Mouse (Mus musculus): ENCODE results near the gene Rrp7a. TPM values are rescaled to one million over a fixed set of nuclear protein-coding genes. Genes with fewer than 3 reads are reported as not detected.

Gene Rrp7a
- polyA plus RNA-seq (2012; rRNA removed) = 86.8 and 104 TPM in 2 replicates

- Histone ChIP-seq H3K36me3 (ENCODE audit: control insufficient read depth, insufficient read depth, low read length) (peaks cover 30% of the 10 kb centered on the region), H3K4me1 (ENCODE audit: control insufficient read depth, insufficient read depth, insufficient read length) (no peaks in the 10 kb centered on the region; the same call in 1 of the 2 replicates), H3K4me3 (ENCODE audit: extremely low read depth, insufficient read depth, insufficient read length) (peak within 1 kb of the TSS; percentile 90), H3K27ac (ENCODE audit: insufficient read depth, low read length) (peak within 1 kb of the TSS; percentile 78), H3K27me3 (ENCODE audit: control insufficient read depth, insufficient read depth, low read length) (no peaks in the 10 kb centered on the region)
- peak; percentile 45 to 82 for DNase-seq (ENCODE audit: low read depth in 1 of 2, low spot score in 2 of 2)
- TF ChIP-seq CTCF (IDR thresholded peaks at IDR 0.05; ENCODE audit: extremely low read depth, insufficient read depth, insufficient read length, insufficient replicate concordance) (no peak), POLR2A (IDR thresholded peaks at IDR 0.05; ENCODE audit: low read depth, low read length) (peak; percentile 24; the same call in 1 of the 2 replicates)
- WGBS = 3% methylated on average over 32 of the region's 32 CpGs
Measured at GRCm38 (mm10) chr15:83122566-83123145, at the start of gene Rrp7a. Gene Rrp7a (minus strand): TSS chr15:83122801.

GRCm38 (mm10) chr15:83171712-83172481 lies 49.3 kb upstream of the Rrp7a start:
- peak; percentile 38 for TF ChIP-seq POLR2A (IDR thresholded peaks at IDR 0.05; ENCODE audit: low read depth, low read length)
- no peak for TF ChIP-seq CTCF (IDR thresholded peaks at IDR 0.05; ENCODE audit: extremely low read depth, insufficient read depth, insufficient read length, insufficient replicate concordance)
- under 1% methylated on average over 67 of the region's 67 CpGs for WGBS
- peak overlapping the region; percentile 78 for H3K4me3 ChIP-seq (ENCODE audit: extremely low read depth, insufficient read depth, insufficient read length)
- peak overlapping the region; percentile 97 for H3K27ac ChIP-seq (ENCODE audit: insufficient read depth, low read length)
- peak; percentile 95 for DNase-seq (ENCODE audit: low read depth in 1 of 2, low spot score in 2 of 2)
- peaks cover 13% of the 10 kb centered on the region; the same call in 1 of the 2 replicates for H3K4me1 ChIP-seq (ENCODE audit: control insufficient read depth, insufficient read depth, insufficient read length)
- H3K36me3 ChIP-seq (ENCODE audit: control insufficient read depth, insufficient read depth, low read length) = no peaks in the 10 kb centered on the region
- no peaks in the 10 kb centered on the region for H3K27me3 ChIP-seq (ENCODE audit: control insufficient read depth, insufficient read depth, low read length)

GRCm38 (mm10) chr15:83170956-83171659 lies 48.5 kb upstream of the Rrp7a start:
- TF ChIP-seq CTCF (IDR thresholded peaks at IDR 0.05; ENCODE audit: extremely low read depth, insufficient read depth, insufficient read length, insufficient replicate concordance) (no peak), POLR2A (IDR thresholded peaks at IDR 0.05; ENCODE audit: low read depth, low read length) (no peak)
- Histone ChIP-seq H3K36me3 (ENCODE audit: control insufficient read depth, insufficient read depth, low read length) (no peaks in the 10 kb centered on the region), H3K27me3 (ENCODE audit: control insufficient read depth, insufficient read depth, low read length) (no peaks in the 10 kb centered on the region), H3K4me1 (ENCODE audit: control insufficient read depth, insufficient read depth, insufficient read length) (peaks cover 13% of the 10 kb centered on the region; the same call in 1 of the 2 replicates), H3K4me3 (ENCODE audit: extremely low read depth, insufficient read depth, insufficient read length) (peak overlapping the region; percentile 78; the same call in 1 of the 2 replicates), H3K27ac (ENCODE audit: insufficient read depth, low read length) (peak overlapping the region; percentile 77)
- DNase-seq (ENCODE audit: low read depth in 1 of 2, low spot score in 2 of 2) = no peak
- WGBS = 43% methylated on average over 8 of the region's 8 CpGs

GRCm38 (mm10) chr15:83169772-83170722 lies 47.4 kb upstream of the Rrp7a start:
- Histone ChIP-seq H3K36me3 (ENCODE audit: control insufficient read depth, insufficient read depth, low read length) (peaks cover 3% of the 10 kb centered on the region; the same call in 1 of the 2 replicates), H3K27ac (ENCODE audit: insufficient read depth, low read length) (peak overlapping the region; percentile 19; the same call in 1 of the 2 replicates), H3K27me3 (ENCODE audit: control insufficient read depth, insufficient read depth, low read length) (no peaks in the 10 kb centered on the region), H3K4me3 (ENCODE audit: extremely low read depth, insufficient read depth, insufficient read length) (no peak overlapping the region; the same call in none of the 2 replicates), H3K4me1 (ENCODE audit: control insufficient read depth, insufficient read depth, insufficient read length) (peaks cover 13% of the 10 kb centered on the region; the same call in 1 of the 2 replicates)
- 76% methylated on average over 8 of the region's 8 CpGs for WGBS
- no peak for DNase-seq (ENCODE audit: low read depth in 1 of 2, low spot score in 2 of 2)
- TF ChIP-seq POLR2A (IDR thresholded peaks at IDR 0.05; ENCODE audit: low read depth, low read length) = no peak
- TF ChIP-seq CTCF (IDR thresholded peaks at IDR 0.05; ENCODE audit: extremely low read depth, insufficient read depth, insufficient read length, insufficient replicate concordance) = no peak

GRCm38 (mm10) chr15:83168875-83169771 lies 46.5 kb upstream of the Rrp7a start:
- peaks cover 6% of the 10 kb centered on the region; the same call in 1 of the 2 replicates for H3K36me3 ChIP-seq (ENCODE audit: control insufficient read depth, insufficient read depth, low read length)
- WGBS = 83% methylated on average over 7 of the region's 7 CpGs
- no peaks in the 10 kb centered on the region for H3K27me3 ChIP-seq (ENCODE audit: control insufficient read depth, insufficient read depth, low read length)
- TF ChIP-seq CTCF (IDR thresholded peaks at IDR 0.05; ENCODE audit: extremely low read depth, insufficient read depth, insufficient read length, insufficient replicate concordance) (no peak), POLR2A (IDR thresholded peaks at IDR 0.05; ENCODE audit: low read depth, low read length) (no peak)
- H3K4me3 ChIP-seq (ENCODE audit: extremely low read depth, insufficient read depth, insufficient read length) = no peak overlapping the region
- H3K27ac ChIP-seq (ENCODE audit: insufficient read depth, low read length) = no peak overlapping the region; the same call in 1 of the 2 replicates
- H3K4me1 ChIP-seq (ENCODE audit: control insufficient read depth, insufficient read depth, insufficient read length) = peaks cover 13% of the 10 kb centered on the region; the same call in 1 of the 2 replicates
- DNase-seq (ENCODE audit: low read depth in 1 of 2, low spot score in 2 of 2) = no peak
